Mouse (Mus musculus) myocyte (in vitro differentiated cells): ENCODE results near the gene Ipo4. TPM values are rescaled to one million over a fixed set of nuclear protein-coding genes. Genes with fewer than 3 reads are reported as not detected.
A peak's percentile ranks its signal among the peaks of the same experiment; 100 is the strongest.

Experiments used
- H3K27me3 ChIP-seq: one replicate; pipeline ENCODE4 v1.6.1; 2011; ENCODE audit not compliant: control insufficient read depth, insufficient read depth, insufficient read length
- H3K36me3 ChIP-seq: one replicate; pipeline ENCODE4 v1.6.1; 2011; ENCODE audit not compliant: control insufficient read depth, insufficient read depth
- H3K4me2 ChIP-seq: one replicate; pipeline ENCODE4 v1.6.1; 2011; ENCODE audit warnings: low read depth, control low read depth
- H3K4me3 ChIP-seq: one replicate; pipeline ENCODE4 v1.5.1; 2011; ENCODE audit warnings: mild to moderate bottlenecking, control low read depth, moderate library complexity
- H3K79me2 ChIP-seq: one replicate; pipeline ENCODE4 v1.6.1; 2011; ENCODE audit not compliant: control insufficient read depth, insufficient read depth
- H3ac ChIP-seq: one replicate; pipeline ENCODE4 v1.6.1; 2011; ENCODE audit not compliant: control insufficient read depth, insufficient read length
- CEBPB ChIP-seq: IDR thresholded peaks from 2 replicates; pipeline ENCODE4 v1.6.1; 2011; ENCODE audit warnings: mild to moderate bottlenecking, moderate library complexity; ENCODE audit not compliant: poor library complexity, insufficient read depth, severe bottlenecking
- E2F4 ChIP-seq: IDR thresholded peaks from one replicate; pipeline ENCODE4 v1.6.1; 2011; ENCODE audit warnings: mild to moderate bottlenecking, control low read depth, moderate library complexity; ENCODE audit not compliant: insufficient read depth
- MAX ChIP-seq: IDR thresholded peaks from one replicate; pipeline ENCODE4 v1.6.1; 2011; ENCODE audit warnings: low read depth, mild to moderate bottlenecking, control low read depth
- MYOD1 ChIP-seq, 3 experiments: IDR thresholded peaks; one replicate each; pipeline ENCODE4 v1.6.1; 2011; ENCODE audit warnings: control low read depth in 2 of 3, low read depth in 2 of 3, mild to moderate bottlenecking in 2 of 3, moderate library complexity in 1 of 3; ENCODE audit not compliant: insufficient read length in 2 of 3, control insufficient read depth in 1 of 3
- MYOG ChIP-seq, 3 experiments: IDR thresholded peaks; one replicate each; pipeline ENCODE4 v1.6.1; 2011; ENCODE audit warnings: control low read depth in 2 of 3, low read depth in 2 of 3, mild to moderate bottlenecking in 2 of 3; ENCODE audit not compliant: insufficient read length in 2 of 3, control insufficient read depth in 1 of 3, insufficient read depth in 1 of 3
- POLR2A ChIP-seq: IDR thresholded peaks from one replicate; pipeline ENCODE4 v1.6.1; 2011; ENCODE audit warnings: low read depth, mild to moderate bottlenecking, control low read depth, moderate library complexity; ENCODE audit not compliant: insufficient read length
- POLR2AphosphoS2 ChIP-seq: IDR thresholded peaks from one replicate; pipeline ENCODE4 v1.6.1; 2011; ENCODE audit warnings: low read depth, control low read depth; ENCODE audit not compliant: insufficient read length
- REST ChIP-seq: IDR thresholded peaks from one replicate; pipeline ENCODE4 v1.6.1; 2011; ENCODE audit warnings: mild to moderate bottlenecking, control low read depth, moderate library complexity; ENCODE audit not compliant: insufficient read depth, insufficient read length
- SRF ChIP-seq: IDR thresholded peaks from one replicate; pipeline ENCODE4 v1.6.1; 2011; ENCODE audit warnings: low read depth; ENCODE audit not compliant: control insufficient read depth, insufficient read length
- TCF12 ChIP-seq: IDR thresholded peaks from one replicate; pipeline ENCODE4 v1.6.1; 2011; ENCODE audit warnings: mild to moderate bottlenecking, control low read depth; ENCODE audit not compliant: poor library complexity, insufficient read depth, severe bottlenecking
- TCF3 ChIP-seq: IDR thresholded peaks from one replicate; pipeline ENCODE4 v1.6.1; 2011; ENCODE audit warnings: low read depth, control low read depth; ENCODE audit not compliant: insufficient read length
- USF1 ChIP-seq: IDR thresholded peaks from one replicate; pipeline ENCODE4 v1.6.1; 2011; ENCODE audit warnings: low read depth, mild to moderate bottlenecking, control low read depth, moderate library complexity
- polyA plus RNA-seq: library from polyadenylated mRNA; unstranded; fragments of >200 nt; fragmentation: generic; extraction: Trizol; gene quantifications from one replicate; pipeline ENCODE4 v1.2.1, GENCODE M21; 2012; ENCODE audit warnings: missing spikeins

Gene Ipo4
- polyA plus RNA-seq, 1 experiment, result 109 TPM

GRCm38 (mm10) chr14:55640816-55641215, 5.1 kb upstream of the Ipo4 start:
- Histone ChIP-seq H3K27me3 (no peaks in the 10 kb centered on the region), H3K36me3 (peaks cover 6% of the 10 kb centered on the region), H3K79me2 (peaks cover 49% of the 10 kb centered on the region), H3ac (no peak overlapping the region), H3K4me2 (no peak overlapping the region), H3K4me3 (no peak overlapping the region)
- TF ChIP-seq REST, result no peak
- TF ChIP-seq TCF12, result no peak
- TF ChIP-seq CEBPB, result no peak
- TF ChIP-seq POLR2A, result no peak
- TF ChIP-seq TCF3, result no peak

GRCm38 (mm10) chr14:55637795-55638194, 2.0 kb upstream of the Ipo4 start, which contains the start of gene Gm49378:
Gm49378 (minus strand) TSS chr14:55637895.
- Histone ChIP-seq H3K27me3 (no peaks in the 10 kb centered on the region), H3K36me3 (peaks cover 14% of the 10 kb centered on the region), H3ac (no peak within 1 kb of the TSS), H3K79me2 (peaks cover 27% of the 10 kb centered on the region), H3K4me3 (no peak within 1 kb of the TSS), H3K4me2 (no peak within 1 kb of the TSS)
- TF ChIP-seq CEBPB (no peak), TCF12 (no peak), SRF (no peak), POLR2AphosphoS2 (no peak), MYOG (IDR thresholded peaks at IDR 0.05; ENCODE audit: control insufficient read depth in 1 of 3, insufficient read depth in 1 of 3, insufficient read length in 2 of 3, low read depth in 2 of 3) (no peak), REST (no peak), MAX (no peak), MYOD1 (IDR thresholded peaks at IDR 0.05; ENCODE audit: control insufficient read depth in 1 of 3, insufficient read length in 2 of 3, low read depth in 2 of 3) (no peak), POLR2A (no peak), TCF3 (no peak), USF1 (no peak), E2F4 (no peak)

GRCm38 (mm10) chr14:55634874-55635522, 759 bp downstream of the Ipo4 start:
- H3K36me3 ChIP-seq, result peaks cover 18% of the 10 kb centered on the region
- peak overlapping the region; percentile 77 for H3K4me3 ChIP-seq
- TF ChIP-seq TCF12, result no peak
- peak; percentile 64 to 87 (median 86) for TF ChIP-seq MYOD1 (IDR thresholded peaks at IDR 0.05; ENCODE audit: control insufficient read depth in 1 of 3, insufficient read length in 2 of 3, low read depth in 2 of 3)
- H3ac ChIP-seq, result peak overlapping the region; percentile 30
- peak overlapping the region; percentile 90 for H3K4me2 ChIP-seq
- H3K79me2 ChIP-seq, result peaks cover 3% of the 10 kb centered on the region
- no peaks in the 10 kb centered on the region for H3K27me3 ChIP-seq

DNA sequence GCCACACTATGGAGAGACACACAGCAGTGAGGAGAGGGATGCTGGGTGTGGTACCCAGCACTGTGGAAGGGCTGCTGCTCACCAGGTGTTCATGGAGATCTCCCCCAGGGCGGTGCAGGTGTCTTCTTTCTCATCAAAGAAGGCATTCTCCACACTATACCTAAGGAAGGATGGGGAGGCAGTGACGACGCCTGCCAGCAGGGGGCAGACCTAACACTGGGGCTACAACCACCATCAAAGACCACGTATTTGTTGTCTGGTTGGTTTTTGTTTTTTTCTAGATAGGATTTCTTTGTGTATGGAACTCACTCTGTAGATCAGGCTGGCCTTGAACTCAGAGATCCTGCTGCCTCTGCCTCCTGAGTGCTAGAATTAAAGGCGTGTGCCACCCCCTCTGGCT, 6.4 kb downstream of the Ipo4 start:
- Histone ChIP-seq H3K4me2 (no peak overlapping the region), H3ac (no peak overlapping the region), H3K4me3 (no peak overlapping the region), H3K27me3 (no peaks in the 10 kb centered on the region), H3K36me3 (peaks cover 24% of the 10 kb centered on the region), H3K79me2 (no peaks in the 10 kb centered on the region)
- TF ChIP-seq E2F4 (no peak), POLR2AphosphoS2 (no peak)

DNA sequence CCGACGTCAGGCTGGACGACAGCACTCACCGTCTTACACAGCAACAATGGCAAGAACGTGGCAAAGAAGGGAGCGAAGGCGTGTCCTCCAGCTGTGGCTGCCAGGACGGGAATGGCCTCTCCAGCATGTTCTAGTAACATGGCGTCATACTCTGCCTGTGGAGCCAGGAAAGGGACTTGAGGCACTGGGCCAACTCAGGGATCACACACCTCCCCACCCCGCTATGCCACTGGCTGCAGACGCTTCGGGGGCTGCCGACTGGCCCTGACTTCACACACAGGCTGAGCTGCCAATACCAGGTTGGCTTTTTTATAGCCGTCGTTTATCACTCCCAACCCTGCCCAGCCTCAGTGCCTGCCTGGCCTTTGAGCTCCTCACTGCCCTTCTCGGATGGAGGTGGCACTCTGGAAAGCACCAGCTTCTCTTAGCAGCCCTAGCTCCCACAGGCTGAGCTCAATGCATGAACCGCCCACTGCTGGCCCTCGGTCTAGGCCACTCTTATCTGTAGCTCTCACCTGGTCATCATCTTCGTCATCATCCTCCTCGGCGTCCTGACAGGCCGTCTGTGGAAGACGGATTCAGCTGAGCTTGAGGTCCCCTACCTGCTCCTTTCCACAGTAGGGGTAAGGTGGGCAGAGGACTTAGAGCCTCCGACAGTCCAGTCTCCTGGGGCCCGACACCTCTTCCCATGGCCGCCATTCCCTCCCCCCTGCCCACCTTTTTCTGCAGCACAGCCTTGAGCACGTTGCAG, 7.5 kb downstream of the Ipo4 start:
- no peaks in the 10 kb centered on the region for H3K79me2 ChIP-seq

More for the DNA sequence above, 7.5 kb downstream of the Ipo4 start:
- Histone ChIP-seq H3K4me2 (no peak overlapping the region), H3K4me3 (no peak overlapping the region), H3K27me3 (no peaks in the 10 kb centered on the region), H3ac (no peak overlapping the region), H3K36me3 (peaks cover 16% of the 10 kb centered on the region)
- TF ChIP-seq E2F4, result no peak
- TF ChIP-seq SRF, result no peak
- no peak for TF ChIP-seq TCF3
- no peak for TF ChIP-seq MYOD1 (IDR thresholded peaks at IDR 0.05; ENCODE audit: control insufficient read depth in 1 of 3, insufficient read length in 2 of 3, low read depth in 2 of 3)
